Mouse (Mus musculus): Measurements from ENCODE around the gene Cpt2.

GRCm38 (mm10) chr4:107886371-107886770 lies 37.0 kb downstream of the Cpt2 start:
- TF ChIP-seq CTCF (IDR thresholded peaks at IDR 0.05; ENCODE audit: insufficient read depth, low read length), result no peak
- no peak for TF ChIP-seq POLR2A (IDR thresholded peaks at IDR 0.05; ENCODE audit: borderline replicate concordance, extremely low read depth, low read depth, low read length)

Measured in lung, adult 2 months (tissue).